Mouse (Mus musculus): ENCODE measurements around the gene Pdss2. TPM values are rescaled to one million over a fixed set of nuclear protein-coding genes. Genes with fewer than 3 reads are reported as not detected.

The Pdss2 gene
- polyA plus RNA-seq, 1 experiment from 2014 or later, result 18.4 TPM

DNA sequence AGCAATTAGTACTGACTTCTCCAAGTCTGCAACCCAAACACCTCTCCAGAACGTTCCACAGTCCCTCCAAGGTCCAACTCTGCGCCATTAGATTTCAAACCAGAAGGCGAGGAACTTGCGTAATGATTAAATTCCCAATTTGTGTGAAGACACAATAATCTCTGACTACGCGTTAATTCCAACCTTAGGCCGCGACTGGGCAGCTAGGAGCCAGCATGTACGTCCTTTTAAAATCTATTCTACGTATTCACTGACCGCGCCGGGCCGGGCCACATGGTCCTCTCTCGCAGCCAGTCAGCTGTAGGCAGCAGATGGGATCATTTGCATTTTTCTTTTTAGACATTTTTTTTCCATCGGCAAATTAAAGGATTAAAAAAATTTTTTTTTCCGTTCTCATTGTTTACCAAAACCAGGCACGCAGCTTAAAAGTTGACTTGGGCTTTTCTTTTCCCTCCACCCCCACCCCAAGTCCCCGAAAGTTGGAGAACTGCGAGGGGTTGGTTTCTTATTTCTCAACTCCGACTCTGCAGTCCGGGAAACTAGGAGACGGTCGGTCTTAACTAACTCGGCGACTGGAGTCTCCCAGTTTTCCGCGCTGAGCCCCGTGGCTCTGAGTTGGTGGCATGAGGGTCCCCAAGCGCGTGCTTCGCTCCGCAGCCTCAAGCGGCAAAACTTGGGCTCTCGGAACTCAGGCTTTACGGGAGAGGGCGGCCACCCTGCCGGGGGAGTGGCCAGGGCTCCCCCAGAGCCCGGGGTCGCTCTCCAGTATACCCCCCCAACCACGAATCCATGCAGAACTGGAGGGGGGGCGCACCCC is 256.8 kb downstream of the Pdss2 start:
- Histone ChIP-seq H3K4me3 (ENCODE audit: low read depth, low read length) (peak overlapping the region; percentile 85), H3K9ac (ENCODE audit: low read depth, low read length) (peak overlapping the region; percentile 99), H3K4me1 (replicated peaks; ENCODE audit: control insufficient read depth, insufficient read depth, low read length) (no peaks in the 10 kb centered on the region; the same call in 1 of the 2 replicates), H3K9me3 (ENCODE audit: control insufficient read depth, low read length) (no peaks in the 10 kb centered on the region), H3K4me2 (replicated peaks; ENCODE audit: low read depth, low read length) (peak overlapping the region; percentile 98), H3K36me3 (ENCODE audit: control insufficient read depth, insufficient read depth, low read length) (no peaks in the 10 kb centered on the region), H3K27ac (ENCODE audit: low read depth, low read length) (peak overlapping the region; percentile 99), H3K27me3 (ENCODE audit: control insufficient read depth, insufficient read depth, low read length) (no peaks in the 10 kb centered on the region)
- under 1% methylated on average over 42 of the region's 42 CpGs for WGBS
- peak; percentile 81 for DNase-seq (ENCODE audit: low spot score)
- ATAC-seq (ENCODE audit: low FRiP score), result peak; percentile 72

- DNase-seq (ENCODE audit: low spot score), result peak; percentile 79
- Histone ChIP-seq H3K9me3 (ENCODE audit: control insufficient read depth, low read length) (no peaks in the 10 kb centered on the region), H3K4me3 (ENCODE audit: low read depth, low read length) (peak within 1 kb of the TSS; percentile 85), H3K36me3 (ENCODE audit: control insufficient read depth, insufficient read depth, low read length) (no peaks in the 10 kb centered on the region), H3K27ac (ENCODE audit: low read depth, low read length) (peak within 1 kb of the TSS; percentile 99), H3K4me1 (replicated peaks; ENCODE audit: control insufficient read depth, insufficient read depth, low read length) (no peaks in the 10 kb centered on the region; the same call in 1 of the 2 replicates), H3K4me2 (replicated peaks; ENCODE audit: low read depth, low read length) (peak within 1 kb of the TSS; percentile 98), H3K9ac (ENCODE audit: low read depth, low read length) (peak within 1 kb of the TSS; percentile 99), H3K27me3 (ENCODE audit: control insufficient read depth, insufficient read depth, low read length) (no peaks in the 10 kb centered on the region)
- whole genome bisulfite sequencing, result under 1% methylated on average over 28 of the region's 101 CpGs
- ATAC-seq (ENCODE audit: low FRiP score), result peak; percentile 60
Measured at GRCm38 (mm10) chr10:43478751-43479435, 257.6 kb downstream of the Pdss2 start, which contains the start of gene Bend3. Gene Bend3, plus strand, starts transcription at chr10:43478831.

DNA sequence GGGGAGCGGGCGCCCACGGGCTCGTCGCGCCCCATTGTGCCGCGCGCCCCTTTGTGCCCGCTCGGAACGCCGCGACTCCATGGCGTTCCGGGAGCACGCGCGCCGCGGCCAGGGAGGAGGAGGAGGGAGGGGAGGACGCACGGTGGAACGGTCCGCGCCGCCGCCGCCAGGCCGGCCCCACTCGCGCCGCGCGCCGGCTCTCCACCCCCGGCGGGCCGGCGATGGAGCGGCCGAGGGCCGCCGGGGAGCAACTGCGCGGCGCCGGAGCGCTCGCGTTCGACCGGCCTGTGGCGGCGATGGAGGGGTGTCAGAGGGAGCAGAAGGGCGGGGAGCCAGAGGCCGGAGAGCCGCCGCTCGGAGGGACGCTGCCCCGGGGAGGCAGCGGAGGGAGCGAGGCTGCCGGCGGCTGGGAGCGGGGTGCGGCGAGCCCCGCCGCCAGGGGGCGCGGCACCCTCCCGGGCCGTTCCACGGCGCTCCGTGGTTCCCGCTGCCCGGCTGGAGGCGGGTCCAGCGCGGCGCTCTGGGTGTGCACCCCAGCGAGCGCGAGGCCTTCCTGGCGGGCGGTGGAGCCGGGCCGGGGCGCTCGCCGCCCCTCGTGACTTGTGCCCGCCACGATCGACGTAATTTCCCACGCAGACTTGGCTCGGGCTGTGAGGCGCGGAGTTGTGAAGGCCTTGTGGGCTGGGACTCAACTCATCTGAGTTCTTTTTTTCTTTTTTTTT is 258.3 kb downstream of the Pdss2 start:
- peak overlapping the region; percentile 99 for H3K9ac ChIP-seq (ENCODE audit: low read depth, low read length)
- peak overlapping the region; percentile 85 for H3K4me3 ChIP-seq (ENCODE audit: low read depth, low read length)
- no peaks in the 10 kb centered on the region; the same call in 1 of the 2 replicates for H3K4me1 ChIP-seq (replicated peaks; ENCODE audit: control insufficient read depth, insufficient read depth, low read length)
- DNase-seq (ENCODE audit: low spot score), result peak; percentile 91
- peak; percentile 74 for ATAC-seq (ENCODE audit: low FRiP score)
- peak overlapping the region; percentile 98 for H3K4me2 ChIP-seq (replicated peaks; ENCODE audit: low read depth, low read length)
- H3K27ac ChIP-seq (ENCODE audit: low read depth, low read length), result peak overlapping the region; percentile 99
- H3K36me3 ChIP-seq (ENCODE audit: control insufficient read depth, insufficient read depth, low read length), result no peaks in the 10 kb centered on the region
- no peaks in the 10 kb centered on the region for H3K27me3 ChIP-seq (ENCODE audit: control insufficient read depth, insufficient read depth, low read length)
- H3K9me3 ChIP-seq (ENCODE audit: control insufficient read depth, low read length), result no peaks in the 10 kb centered on the region
- WGBS, result under 1% methylated on average over 34 of the region's 103 CpGs

GRCm38 (mm10) chr10:43480227-43480849 is 259.1 kb downstream of the Pdss2 start:
- Histone ChIP-seq H3K27ac (ENCODE audit: low read depth, low read length) (no peak overlapping the region), H3K4me2 (replicated peaks; ENCODE audit: low read depth, low read length) (peak overlapping the region; percentile 98), H3K9me3 (ENCODE audit: control insufficient read depth, low read length) (no peaks in the 10 kb centered on the region), H3K9ac (ENCODE audit: low read depth, low read length) (peak overlapping the region; percentile 99), H3K4me1 (replicated peaks; ENCODE audit: control insufficient read depth, insufficient read depth, low read length) (no peaks in the 10 kb centered on the region; the same call in 1 of the 2 replicates), H3K27me3 (ENCODE audit: control insufficient read depth, insufficient read depth, low read length) (no peaks in the 10 kb centered on the region), H3K36me3 (ENCODE audit: control insufficient read depth, insufficient read depth, low read length) (no peaks in the 10 kb centered on the region), H3K4me3 (ENCODE audit: low read depth, low read length) (peak overlapping the region; percentile 85)
- ATAC-seq (ENCODE audit: low FRiP score), result no peak
- DNase-seq (ENCODE audit: low spot score), result peak; percentile 31
- WGBS, result 3% methylated on average over 13 of the region's 13 CpGs

DNA sequence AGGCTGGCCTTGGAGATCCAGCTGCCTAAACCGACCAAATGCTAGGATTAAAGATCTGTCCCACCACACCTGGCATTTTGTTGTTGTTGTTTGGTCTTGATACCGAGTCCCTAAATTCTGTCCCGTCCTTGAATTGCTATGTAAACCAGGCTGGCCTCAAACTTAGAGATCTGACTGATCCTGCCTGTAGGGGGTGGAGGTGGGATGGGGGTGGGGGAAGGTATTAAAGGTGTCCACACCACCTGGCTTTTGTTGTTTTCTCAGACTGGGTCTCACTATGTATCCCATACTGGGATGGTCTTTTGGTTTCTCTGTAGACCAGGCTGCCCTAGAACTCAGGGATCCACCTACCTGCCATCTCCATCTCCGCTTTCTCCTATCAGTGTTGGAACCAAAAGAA is 259.9 kb downstream of the Pdss2 start:
- no peaks in the 10 kb centered on the region; the same call in 1 of the 2 replicates for H3K4me1 ChIP-seq (replicated peaks; ENCODE audit: control insufficient read depth, insufficient read depth, low read length)
- no peak overlapping the region for H3K27ac ChIP-seq (ENCODE audit: low read depth, low read length)

DNA sequence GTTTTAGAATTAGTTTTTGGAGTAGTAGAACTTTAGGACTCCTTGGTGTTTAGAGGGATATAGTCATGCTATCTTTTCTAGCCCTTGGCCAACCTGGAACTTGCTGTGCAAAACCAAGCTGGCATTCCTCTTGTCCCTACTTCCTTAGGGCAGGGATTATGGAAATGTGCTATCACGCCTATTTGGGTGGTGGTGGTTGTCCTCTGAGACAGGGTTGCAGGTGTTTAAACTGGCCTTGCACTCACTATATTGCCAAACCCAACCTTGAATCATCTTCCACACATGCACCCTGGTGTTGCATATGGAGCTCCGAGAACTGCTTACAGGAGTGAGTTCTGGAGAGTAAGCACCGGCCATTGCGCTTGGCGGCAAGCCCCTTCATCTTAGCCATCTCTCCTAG is 260.7 kb downstream of the Pdss2 start:
- ATAC-seq (ENCODE audit: low FRiP score) (no peak), DNase-seq (ENCODE audit: low spot score) (no peak)
- 88% methylated on average over 5 of the region's 5 CpGs for WGBS
- no peaks in the 10 kb centered on the region; the same call in 1 of the 2 replicates for H3K4me1 ChIP-seq (replicated peaks; ENCODE audit: control insufficient read depth, insufficient read depth, low read length)
- H3K4me2 ChIP-seq (replicated peaks; ENCODE audit: low read depth, low read length), result no peak overlapping the region
- H3K27me3 ChIP-seq (ENCODE audit: control insufficient read depth, insufficient read depth, low read length), result no peaks in the 10 kb centered on the region
- H3K9ac ChIP-seq (ENCODE audit: low read depth, low read length), result no peak overlapping the region
- H3K36me3 ChIP-seq (ENCODE audit: control insufficient read depth, insufficient read depth, low read length), result no peaks in the 10 kb centered on the region
- H3K27ac ChIP-seq (ENCODE audit: low read depth, low read length), result no peak overlapping the region
- H3K9me3 ChIP-seq (ENCODE audit: control insufficient read depth, low read length), result no peaks in the 10 kb centered on the region
- H3K4me3 ChIP-seq (ENCODE audit: low read depth, low read length), result no peak overlapping the region

More for the DNA sequence above, 259.9 kb downstream of the Pdss2 start:
- no peak for ATAC-seq (ENCODE audit: low FRiP score)
- no peaks in the 10 kb centered on the region for H3K9me3 ChIP-seq (ENCODE audit: control insufficient read depth, low read length)
- WGBS, result 36% methylated on average over 4 of the region's 4 CpGs
- no peak overlapping the region for H3K4me2 ChIP-seq (replicated peaks; ENCODE audit: low read depth, low read length)
- H3K4me3 ChIP-seq (ENCODE audit: low read depth, low read length), result no peak overlapping the region
- no peak for DNase-seq (ENCODE audit: low spot score)
- H3K27me3 ChIP-seq (ENCODE audit: control insufficient read depth, insufficient read depth, low read length), result no peaks in the 10 kb centered on the region
- no peak overlapping the region for H3K9ac ChIP-seq (ENCODE audit: low read depth, low read length)
- H3K36me3 ChIP-seq (ENCODE audit: control insufficient read depth, insufficient read depth, low read length), result no peaks in the 10 kb centered on the region

DNA sequence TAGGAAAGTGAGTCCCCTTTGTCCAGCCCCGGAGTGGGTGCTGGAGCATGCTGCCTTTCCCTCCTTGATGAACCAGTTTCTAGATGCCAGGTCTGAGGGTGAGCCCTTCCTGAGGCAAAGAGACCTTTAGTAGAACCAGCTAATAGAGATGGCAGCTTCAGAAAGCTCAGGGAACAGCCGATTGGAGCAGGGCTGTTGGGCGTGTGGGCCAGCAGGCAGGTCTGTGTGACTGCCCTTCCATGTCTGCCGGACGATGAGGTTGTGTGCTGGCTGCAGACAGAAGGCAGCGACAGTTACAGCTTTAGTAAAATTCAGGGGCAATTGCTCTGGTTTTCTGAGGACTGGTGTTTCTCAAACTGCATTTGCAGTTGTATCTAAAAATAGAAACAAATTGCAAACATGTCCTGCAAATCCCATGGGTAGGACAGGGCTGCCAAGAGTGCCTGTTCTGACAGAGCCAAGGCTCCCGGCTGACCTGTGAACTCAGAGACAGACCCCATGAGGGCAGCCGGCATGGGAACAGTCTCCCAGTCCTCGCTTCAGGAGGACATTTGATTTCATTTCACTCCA is 262.2 kb downstream of the Pdss2 start:
- no peak overlapping the region for H3K9ac ChIP-seq (ENCODE audit: low read depth, low read length)
- 48% methylated on average over 9 of the region's 9 CpGs for WGBS
- H3K4me1 ChIP-seq (replicated peaks; ENCODE audit: control insufficient read depth, insufficient read depth, low read length), result no peaks in the 10 kb centered on the region; the same call in 1 of the 2 replicates
- no peak overlapping the region for H3K4me3 ChIP-seq (ENCODE audit: low read depth, low read length)
- DNase-seq (ENCODE audit: low spot score) (no peak), ATAC-seq (ENCODE audit: low FRiP score) (no peak)
- H3K27ac ChIP-seq (ENCODE audit: low read depth, low read length), result peak overlapping the region; percentile 12; the same call in 1 of the 2 replicates
- no peak overlapping the region for H3K4me2 ChIP-seq (replicated peaks; ENCODE audit: low read depth, low read length)
- no peaks in the 10 kb centered on the region for H3K27me3 ChIP-seq (ENCODE audit: control insufficient read depth, insufficient read depth, low read length)
- no peaks in the 10 kb centered on the region for H3K9me3 ChIP-seq (ENCODE audit: control insufficient read depth, low read length)
- H3K36me3 ChIP-seq (ENCODE audit: control insufficient read depth, insufficient read depth, low read length), result no peaks in the 10 kb centered on the region

DNA sequence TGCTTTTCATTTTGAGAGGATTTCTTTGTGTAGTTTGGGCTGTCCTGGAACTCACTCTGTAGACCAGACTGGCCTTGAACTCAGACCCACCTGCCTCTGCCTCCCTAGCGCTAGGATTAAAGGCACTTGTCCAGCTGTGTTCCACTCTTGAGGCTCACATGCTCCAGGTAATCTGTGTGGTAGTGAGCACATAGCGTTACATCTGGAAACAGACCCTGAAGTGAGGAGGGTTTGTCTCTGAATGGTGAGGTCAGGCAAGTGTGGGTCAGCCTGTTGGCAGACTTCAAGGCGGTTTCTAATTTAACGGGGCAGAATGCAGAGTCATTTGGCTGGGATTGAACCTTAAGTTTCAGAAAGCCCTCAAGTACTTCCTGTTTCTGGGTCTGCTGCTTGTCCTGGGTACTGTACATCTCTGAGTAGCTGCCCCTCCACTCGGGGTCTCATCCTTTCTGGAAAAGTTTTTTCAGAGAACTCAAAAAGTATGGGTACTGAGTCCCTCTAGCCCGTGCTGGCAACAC is 264.5 kb downstream of the Pdss2 start:
- Histone ChIP-seq H3K9me3 (ENCODE audit: control insufficient read depth, low read length) (no peaks in the 10 kb centered on the region), H3K27me3 (ENCODE audit: control insufficient read depth, insufficient read depth, low read length) (no peaks in the 10 kb centered on the region), H3K4me2 (replicated peaks; ENCODE audit: low read depth, low read length) (no peak overlapping the region), H3K27ac (ENCODE audit: low read depth, low read length) (no peak overlapping the region), H3K4me3 (ENCODE audit: low read depth, low read length) (no peak overlapping the region), H3K9ac (ENCODE audit: low read depth, low read length) (no peak overlapping the region), H3K36me3 (ENCODE audit: control insufficient read depth, insufficient read depth, low read length) (no peaks in the 10 kb centered on the region), H3K4me1 (replicated peaks; ENCODE audit: control insufficient read depth, insufficient read depth, low read length) (no peaks in the 10 kb centered on the region)
- WGBS, result 88% methylated on average over 6 of the region's 6 CpGs
- ATAC-seq (ENCODE audit: low FRiP score), result no peak
- no peak for DNase-seq (ENCODE audit: low spot score)

Data from hindbrain, embryonic 11.5 days (tissue).